Mouse (Mus musculus) spleen, adult 2 months (tissue): Measurements from ENCODE around the gene Mucl1. TPM values are rescaled to one million over a fixed set of nuclear protein-coding genes. Genes with fewer than 3 reads are reported as not detected.
"Not testable (repeated sequence)": the region's sequence is repeated elsewhere in the genome, so short reads cannot be mapped to it uniquely, and the experiment has no call there.

ENCODE experiments used
- DNase-seq, 2 experiments: peaks; one replicate each; pipeline versions ENCODE4 v3.0.0 to v3.0.0-alpha.2; 2012 to 2021; ENCODE audit warnings: low spot score in 2 of 2, low read depth in 1 of 2
- H3K27ac ChIP-seq: fragments of 200-500 bp; 2 replicates; pipeline ENCODE4 v1.5.1; 2012; ENCODE audit warnings: low read length, inconsistent platforms; ENCODE audit not compliant: insufficient read depth
- H3K27me3 ChIP-seq: fragments of 200-500 bp; 2 replicates; pipeline ENCODE4 v1.6.1; 2012; ENCODE audit warnings: mild to moderate bottlenecking, moderate library complexity, low read length, inconsistent platforms; ENCODE audit not compliant: control insufficient read depth, insufficient read depth
- H3K36me3 ChIP-seq: fragments of 200-500 bp; 2 replicates; pipeline ENCODE4 v1.6.1; 2012; ENCODE audit warnings: mild to moderate bottlenecking, low read length, inconsistent platforms; ENCODE audit not compliant: control insufficient read depth, insufficient read depth
- H3K4me1 ChIP-seq: fragments of 200-500 bp; 2 replicates; pipeline ENCODE4 v1.6.1; 2011; ENCODE audit warnings: inconsistent platforms; ENCODE audit not compliant: control insufficient read depth, insufficient read depth, insufficient read length
- H3K4me3 ChIP-seq: fragments of 200-500 bp; 2 replicates; pipeline ENCODE4 v1.5.1; 2011; ENCODE audit warnings: mild to moderate bottlenecking, inconsistent platforms; ENCODE audit not compliant: insufficient read depth, insufficient read length; ENCODE audit errors: extremely low read depth
- CTCF ChIP-seq: fragments of 200-500 bp; IDR thresholded peaks from 2 replicates; pipeline ENCODE4 v1.5.1; 2011; ENCODE audit warnings: mild to moderate bottlenecking, inconsistent platforms; ENCODE audit not compliant: insufficient read depth, insufficient read length, insufficient replicate concordance; ENCODE audit errors: extremely low read depth
- POLR2A ChIP-seq: fragments of 200-500 bp; IDR thresholded peaks from 2 replicates; pipeline ENCODE4 v1.6.1; 2011; ENCODE audit warnings: low read depth, low read length, inconsistent platforms
- WGBS: fragments of 180-500 bp; shearing (Covaris S2); methylation state at CpG from one replicate; pipeline ENCODE4 v1.1.7; 2018; 5-methylcytosine and 5-hydroxymethylcytosine counted together
- polyA plus RNA-seq: library from polyadenylated mRNA; depleted of rRNA; stranded (reverse); fragments of >200 nt; gene quantifications from 2 replicates; pipeline ENCODE4 v1.2.3, GENCODE M21; 2012; rRNA removed

The Mucl1 gene
- not detected in 2 replicates for polyA plus RNA-seq

DNA sequence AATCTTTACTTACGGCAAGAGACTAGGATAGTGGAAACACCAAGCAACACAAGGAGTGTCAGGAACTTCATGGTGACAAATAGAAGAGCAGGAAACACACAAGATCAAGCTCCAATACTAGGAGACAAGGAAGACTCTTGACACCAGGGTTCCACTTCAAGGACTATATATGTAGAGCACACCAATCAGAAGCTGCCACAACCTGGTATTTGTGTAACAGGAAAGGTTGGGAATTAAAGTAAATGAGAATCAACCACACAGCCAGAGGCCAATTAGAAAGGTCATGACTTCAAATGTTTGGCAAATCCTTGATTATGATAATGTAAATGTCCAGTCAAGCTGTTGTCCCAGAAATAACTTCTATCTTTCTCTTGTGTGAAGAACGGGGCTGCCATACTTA is at the start of gene Mucl1:
Mucl1 (minus strand) TSS at position 101 of the 400 bp plus-strand sequence.
- Histone ChIP-seq H3K4me1 (no peaks in the 10 kb centered on the region), H3K27me3 (no peaks in the 10 kb centered on the region), H3K27ac (no peak within 1 kb of the TSS), H3K4me3 (no peak within 1 kb of the TSS), H3K36me3 (no peaks in the 10 kb centered on the region)
- TF ChIP-seq CTCF (no peak), POLR2A (no peak)
- DNase-seq: no peak
- 89% methylated on average over 2 of the region's 2 CpGs for WGBS

DNA sequence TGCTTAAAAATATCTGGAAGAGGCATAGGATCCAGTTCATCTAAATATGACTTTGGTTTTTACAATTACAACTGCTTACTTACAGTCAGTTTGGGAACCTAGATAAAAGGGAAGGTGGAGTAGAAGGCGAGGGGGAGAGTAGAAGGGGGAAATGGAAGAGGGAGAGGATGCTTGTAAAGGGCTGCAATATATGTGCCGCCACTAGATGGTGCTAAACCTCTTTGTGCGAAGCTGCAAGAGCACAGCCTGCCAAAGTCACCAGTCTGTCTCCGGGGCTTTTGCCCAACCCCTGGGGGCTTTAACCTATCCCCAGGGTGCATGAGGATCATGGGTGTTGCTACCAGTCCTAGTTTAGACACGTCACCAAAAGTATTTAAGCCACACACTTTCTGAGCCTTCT is 11.6 kb upstream of the Mucl1 start:
- not testable (repeated sequence) for H3K27ac ChIP-seq, H3K36me3 ChIP-seq, H3K27me3 ChIP-seq, H3K4me1 ChIP-seq, H3K4me3 ChIP-seq
- DNase-seq: peak in 1 of 2 experiments; percentile 5
- TF ChIP-seq CTCF: peak; percentile 28; the same call in 1 of the 2 replicates
- WGBS: 7% methylated on average over 5 of the region's 5 CpGs

DNA sequence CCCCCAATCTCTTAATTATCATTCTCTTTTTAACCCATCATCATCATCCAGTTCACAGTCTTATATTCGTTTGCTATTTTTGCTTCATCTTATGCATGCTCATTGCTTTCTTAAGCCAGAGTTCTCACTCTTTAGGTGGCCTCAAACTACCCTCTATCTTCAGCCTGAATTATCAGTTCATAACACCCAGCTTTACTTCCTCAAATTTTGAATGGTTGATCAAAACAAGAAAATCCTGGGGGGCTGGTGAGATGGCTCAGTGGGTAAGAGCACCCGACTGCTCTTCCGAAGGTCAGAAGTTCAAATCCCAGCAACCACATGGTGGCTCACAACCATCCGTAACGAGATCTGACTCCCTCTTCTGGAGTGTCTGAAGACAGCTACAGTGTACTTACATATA is 38.4 kb downstream of the Mucl1 start:
- not testable (repeated sequence) for H3K4me3 ChIP-seq
- 69% methylated on average over 5 of the region's 5 CpGs for WGBS

More for the DNA sequence above, 38.4 kb downstream of the Mucl1 start:
- not testable (repeated sequence) for H3K4me1 ChIP-seq, H3K36me3 ChIP-seq, DNase-seq, H3K27ac ChIP-seq, H3K27me3 ChIP-seq

Other genes with a start within 250 kb of the Mucl1 start
- 0.26 and 0.27 TPM in 2 replicates for gene Ppp1r1a, start 217.5 kb downstream of the Mucl1 start, polyA plus RNA-seq
- gene Glycam1, start 190.4 kb downstream of the Mucl1 start, polyA plus RNA-seq: not detected in 2 replicates
- not detected in 2 replicates for gene Mucl2, start 143.8 kb upstream of the Mucl1 start, polyA plus RNA-seq